Mouse (Mus musculus): ENCODE measurements around the gene Stat5a. TPM values are rescaled to one million over a fixed set of nuclear protein-coding genes. Genes with fewer than 3 reads are reported as not detected.

Stat5a gene
- polyA plus RNA-seq, 1 experiment from 2014 or later, result 15.1 TPM

- no peak for ATAC-seq (replicated peaks; ENCODE audit: extremely low read depth, insufficient read depth, low FRiP score)
- Histone ChIP-seq H3K4me2 (ENCODE audit: low read depth, low read length) (no peak overlapping the region), H3K36me3 (ENCODE audit: control insufficient read depth, insufficient read depth) (no peaks in the 10 kb centered on the region), H3K9ac (ENCODE audit: low read length) (no peak overlapping the region), H3K27ac (ENCODE audit: low read length) (no peak overlapping the region), H3K4me3 (ENCODE audit: low read length) (no peak overlapping the region), H3K4me1 (ENCODE audit: control insufficient read depth, insufficient read depth, low read length) (peaks cover 12% of the 10 kb centered on the region), H3K27me3 (ENCODE audit: control insufficient read depth, insufficient read depth, low read length) (peaks cover 3% of the 10 kb centered on the region), H3K9me3 (replicated peaks; ENCODE audit: control insufficient read depth, low read length) (no peaks in the 10 kb centered on the region)
- WGBS, result 47% methylated on average over 3 of the region's 3 CpGs
Measured at GRCm38 (mm10) chr11:100861836-100862235, 2.7 kb downstream of the Stat5a start.

- H3K4me1 ChIP-seq (ENCODE audit: control insufficient read depth, insufficient read depth, low read length), result peaks cover 12% of the 10 kb centered on the region
- no peak overlapping the region for H3K9ac ChIP-seq (ENCODE audit: low read length)
- no peak overlapping the region for H3K4me3 ChIP-seq (ENCODE audit: low read length)
- WGBS, result 87% methylated on average over 10 of the region's 10 CpGs
- H3K36me3 ChIP-seq (ENCODE audit: control insufficient read depth, insufficient read depth), result no peaks in the 10 kb centered on the region
- H3K27me3 ChIP-seq (ENCODE audit: control insufficient read depth, insufficient read depth, low read length), result peaks cover under 1% of the 10 kb centered on the region
- H3K4me2 ChIP-seq (ENCODE audit: low read depth, low read length), result no peak overlapping the region
- H3K27ac ChIP-seq (ENCODE audit: low read length), result no peak overlapping the region
- H3K9me3 ChIP-seq (replicated peaks; ENCODE audit: control insufficient read depth, low read length), result no peaks in the 10 kb centered on the region
- no peak for ATAC-seq (replicated peaks; ENCODE audit: extremely low read depth, insufficient read depth, low FRiP score)
Measured at GRCm38 (mm10) chr11:100863141-100863540, 4.0 kb downstream of the Stat5a start.

GRCm38 (mm10) chr11:100865618-100866017 is 6.5 kb downstream of the Stat5a start:
- Histone ChIP-seq H3K27ac (ENCODE audit: low read length) (no peak overlapping the region), H3K4me1 (ENCODE audit: control insufficient read depth, insufficient read depth, low read length) (peaks cover 6% of the 10 kb centered on the region), H3K4me2 (ENCODE audit: low read depth, low read length) (no peak overlapping the region), H3K36me3 (ENCODE audit: control insufficient read depth, insufficient read depth) (no peaks in the 10 kb centered on the region), H3K9ac (ENCODE audit: low read length) (no peak overlapping the region), H3K4me3 (ENCODE audit: low read length) (no peak overlapping the region), H3K9me3 (replicated peaks; ENCODE audit: control insufficient read depth, low read length) (no peaks in the 10 kb centered on the region), H3K27me3 (ENCODE audit: control insufficient read depth, insufficient read depth, low read length) (no peaks in the 10 kb centered on the region)
- 60% methylated on average over 7 of the region's 7 CpGs for WGBS
- ATAC-seq (replicated peaks; ENCODE audit: extremely low read depth, insufficient read depth, low FRiP score), result no peak

GRCm38 (mm10) chr11:100870256-100870967 is 11.3 kb downstream of the Stat5a start:
- Histone ChIP-seq H3K4me2 (ENCODE audit: low read depth, low read length) (no peak overlapping the region), H3K9ac (ENCODE audit: low read length) (no peak overlapping the region; the same call in 1 of the 2 replicates), H3K27ac (ENCODE audit: low read length) (no peak overlapping the region), H3K27me3 (ENCODE audit: control insufficient read depth, insufficient read depth, low read length) (no peaks in the 10 kb centered on the region), H3K4me1 (ENCODE audit: control insufficient read depth, insufficient read depth, low read length) (peaks cover 8% of the 10 kb centered on the region), H3K4me3 (ENCODE audit: low read length) (no peak overlapping the region), H3K36me3 (ENCODE audit: control insufficient read depth, insufficient read depth) (no peaks in the 10 kb centered on the region), H3K9me3 (replicated peaks; ENCODE audit: control insufficient read depth, low read length) (no peaks in the 10 kb centered on the region)
- no peak for ATAC-seq (replicated peaks; ENCODE audit: extremely low read depth, insufficient read depth, low FRiP score)
- 59% methylated on average over 10 of the region's 10 CpGs for WGBS

- no peaks in the 10 kb centered on the region for H3K9me3 ChIP-seq (replicated peaks; ENCODE audit: control insufficient read depth, low read length)
- no peak overlapping the region for H3K4me2 ChIP-seq (ENCODE audit: low read depth, low read length)
- H3K36me3 ChIP-seq (ENCODE audit: control insufficient read depth, insufficient read depth), result no peaks in the 10 kb centered on the region; the same call in 1 of the 2 replicates
- WGBS, result 63% methylated on average over 8 of the region's 8 CpGs
- ATAC-seq (replicated peaks; ENCODE audit: extremely low read depth, insufficient read depth, low FRiP score), result no peak; the same call in 1 of the 2 replicates
- H3K27me3 ChIP-seq (ENCODE audit: control insufficient read depth, insufficient read depth, low read length), result no peaks in the 10 kb centered on the region
- no peak overlapping the region; the same call in 1 of the 2 replicates for H3K9ac ChIP-seq (ENCODE audit: low read length)
- no peak overlapping the region for H3K27ac ChIP-seq (ENCODE audit: low read length)
- H3K4me3 ChIP-seq (ENCODE audit: low read length), result no peak overlapping the region
- H3K4me1 ChIP-seq (ENCODE audit: control insufficient read depth, insufficient read depth, low read length), result peaks cover 8% of the 10 kb centered on the region
Measured at GRCm38 (mm10) chr11:100870968-100871350, 11.8 kb downstream of the Stat5a start.

GRCm38 (mm10) chr11:100875761-100876160 is 16.6 kb downstream of the Stat5a start:
- Histone ChIP-seq H3K27me3 (ENCODE audit: control insufficient read depth, insufficient read depth, low read length) (no peaks in the 10 kb centered on the region), H3K4me2 (ENCODE audit: low read depth, low read length) (no peak overlapping the region), H3K4me3 (ENCODE audit: low read length) (no peak overlapping the region), H3K36me3 (ENCODE audit: control insufficient read depth, insufficient read depth) (peaks cover 11% of the 10 kb centered on the region), H3K9ac (ENCODE audit: low read length) (no peak overlapping the region), H3K27ac (ENCODE audit: low read length) (no peak overlapping the region), H3K9me3 (replicated peaks; ENCODE audit: control insufficient read depth, low read length) (peaks cover 2% of the 10 kb centered on the region; the same call in 1 of the 2 replicates), H3K4me1 (ENCODE audit: control insufficient read depth, insufficient read depth, low read length) (peaks cover 1% of the 10 kb centered on the region)
- no peak for ATAC-seq (replicated peaks; ENCODE audit: extremely low read depth, insufficient read depth, low FRiP score)
- WGBS, result 79% methylated on average over 3 of the region's 3 CpGs

- no peak overlapping the region for H3K9ac ChIP-seq (ENCODE audit: low read length)
- no peak for ATAC-seq (replicated peaks; ENCODE audit: extremely low read depth, insufficient read depth, low FRiP score)
Measured at GRCm38 (mm10) chr11:100879321-100880078, 20.3 kb downstream of the Stat5a start.

GRCm38 (mm10) chr11:100883640-100884039 is 24.5 kb downstream of the Stat5a start:
- H3K9ac ChIP-seq (ENCODE audit: low read length), result no peak overlapping the region
- peaks cover 3% of the 10 kb centered on the region; the same call in 1 of the 2 replicates for H3K4me1 ChIP-seq (ENCODE audit: control insufficient read depth, insufficient read depth, low read length)
- no peaks in the 10 kb centered on the region for H3K9me3 ChIP-seq (replicated peaks; ENCODE audit: control insufficient read depth, low read length)
- 88% methylated on average over 10 of the region's 10 CpGs for WGBS
- H3K36me3 ChIP-seq (ENCODE audit: control insufficient read depth, insufficient read depth), result peaks cover 20% of the 10 kb centered on the region
- no peak overlapping the region for H3K4me3 ChIP-seq (ENCODE audit: low read length)
- H3K27me3 ChIP-seq (ENCODE audit: control insufficient read depth, insufficient read depth, low read length), result no peaks in the 10 kb centered on the region
- no peak for ATAC-seq (replicated peaks; ENCODE audit: extremely low read depth, insufficient read depth, low FRiP score)
- no peak overlapping the region for H3K4me2 ChIP-seq (ENCODE audit: low read depth, low read length)
- H3K27ac ChIP-seq (ENCODE audit: low read length), result no peak overlapping the region

More at GRCm38 (mm10) chr11:100879321-100880078, 20.3 kb downstream of the Stat5a start:
- Histone ChIP-seq H3K4me1 (ENCODE audit: control insufficient read depth, insufficient read depth, low read length) (no peaks in the 10 kb centered on the region), H3K9me3 (replicated peaks; ENCODE audit: control insufficient read depth, low read length) (peaks cover 2% of the 10 kb centered on the region; the same call in 1 of the 2 replicates), H3K4me2 (ENCODE audit: low read depth, low read length) (no peak overlapping the region), H3K4me3 (ENCODE audit: low read length) (no peak overlapping the region), H3K27ac (ENCODE audit: low read length) (no peak overlapping the region), H3K27me3 (ENCODE audit: control insufficient read depth, insufficient read depth, low read length) (no peaks in the 10 kb centered on the region), H3K36me3 (ENCODE audit: control insufficient read depth, insufficient read depth) (peaks cover 15% of the 10 kb centered on the region)
- WGBS, result 76% methylated on average over 15 of the region's 15 CpGs

GRCm38 (mm10) chr11:100885472-100885871 is 26.3 kb downstream of the Stat5a start:
- no peak overlapping the region for H3K4me2 ChIP-seq (ENCODE audit: low read depth, low read length)
- no peak for ATAC-seq (replicated peaks; ENCODE audit: extremely low read depth, insufficient read depth, low FRiP score)
- no peaks in the 10 kb centered on the region for H3K9me3 ChIP-seq (replicated peaks; ENCODE audit: control insufficient read depth, low read length)
- no peaks in the 10 kb centered on the region for H3K27me3 ChIP-seq (ENCODE audit: control insufficient read depth, insufficient read depth, low read length)
- H3K36me3 ChIP-seq (ENCODE audit: control insufficient read depth, insufficient read depth), result peaks cover 35% of the 10 kb centered on the region
- H3K27ac ChIP-seq (ENCODE audit: low read length), result no peak overlapping the region
- no peak overlapping the region for H3K9ac ChIP-seq (ENCODE audit: low read length)
- H3K4me3 ChIP-seq (ENCODE audit: low read length), result no peak overlapping the region
- H3K4me1 ChIP-seq (ENCODE audit: control insufficient read depth, insufficient read depth, low read length), result peaks cover 4% of the 10 kb centered on the region; the same call in 1 of the 2 replicates

Measured in heart, embryonic 16.5 days (tissue).